ENCODE assay signal across 8 mouse cellular contexts in the genomic region with DNA sequence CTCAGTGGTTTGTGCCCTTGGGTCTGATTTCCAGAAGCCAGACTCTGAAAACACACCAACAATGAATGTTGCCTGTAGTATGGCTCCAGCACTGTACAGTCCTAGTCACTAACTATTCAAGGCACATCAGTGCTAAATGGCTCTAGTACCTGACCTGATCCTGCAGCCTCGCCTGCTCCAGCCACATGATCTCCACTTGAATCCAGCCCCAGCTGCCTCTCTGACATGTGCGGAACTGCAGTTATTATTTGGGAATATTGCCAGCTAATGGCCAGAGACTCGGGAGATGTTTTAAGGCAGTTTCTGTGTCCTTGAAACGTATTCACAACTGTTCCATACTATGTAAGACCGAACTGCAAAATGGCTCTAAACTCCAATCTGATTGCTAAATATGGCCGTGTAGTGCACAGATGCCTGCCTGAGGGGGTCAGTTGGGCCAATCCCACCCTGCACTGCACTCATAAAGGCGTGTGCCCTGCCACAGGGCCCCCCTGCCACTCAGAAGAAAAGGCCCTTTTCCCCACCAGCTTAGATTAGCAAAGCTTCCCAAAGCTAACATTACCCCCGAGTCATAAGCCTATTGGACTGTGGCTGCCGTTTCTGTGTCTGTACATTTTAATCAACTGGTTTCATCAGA. TPM values are rescaled to one million over a fixed set of nuclear protein-coding genes. Genes with fewer than 3 reads are reported as not detected.
DNase-seq lines count a peak whose midpoint lies in the region; ATAC-seq and TF ChIP-seq lines count a peak whose summit lies in the region.

No protein-coding gene starts in this region.

- peaks cover 67% of the 10 kb centered on the region for H3K79me2 ChIP-seq in C2C12 (ENCODE audit: control insufficient read depth, insufficient read depth)

- H3K9ac ChIP-seq in forebrain, embryonic 16.5 days (replicated peaks; ENCODE audit: low read depth, low read length) = 0 out of 2 replicates have a peak overlapping the region, but pooled peaks have one; percentile 26
- no peak overlapping the region for H3K9ac ChIP-seq in limb, embryonic 15.5 days

- no peaks in the 10 kb centered on the region for H3K9me3 ChIP-seq in heart, embryonic 10.5 days
- no peaks in the 10 kb centered on the region for H3K9me3 ChIP-seq in forebrain, embryonic 16.5 days (ENCODE audit: control insufficient read depth, low read length)
- no peaks in the 10 kb centered on the region for H3K9me3 ChIP-seq in limb, embryonic 15.5 days

- peak; percentile 14; the same call in 1 of the 2 replicates for ATAC-seq in forebrain, embryonic 16.5 days
- ATAC-seq in limb, embryonic 15.5 days (ENCODE audit: insufficient number of reproducible peaks, low FRiP score, low TSS enrichment, low read depth) = no peak
- ATAC-seq in activated CD4-positive, CD25-positive, alpha-beta regulatory T cell, adult 4 months = no peak

- peaks cover 52% of the 10 kb centered on the region for H3K79me3 ChIP-seq in C2C12 (ENCODE audit: low read depth)

- no peak for DNase-seq in heart, embryonic 10.5 days (ENCODE audit: low spot score)
- no peak for DNase-seq in heart, adult 9 months (ENCODE audit: low spot score in 2 of 2)
- DNase-seq in adrenal gland, postnatal 10 days = no peak
- no peak for DNase-seq in embryo, embryonic 10 days (ENCODE audit: low spot score)

- H3K27ac ChIP-seq in heart, embryonic 10.5 days = peak overlapping the region; percentile 76
- H3K27ac ChIP-seq in forebrain, embryonic 16.5 days (ENCODE audit: low read length) = peak overlapping the region; percentile 75
- peak overlapping the region; percentile 84 for H3K27ac ChIP-seq in limb, embryonic 15.5 days

- no peaks in the 10 kb centered on the region for H3K27me3 ChIP-seq in heart, embryonic 10.5 days (ENCODE audit: insufficient read depth, poor library complexity, severe bottlenecking)
- H3K27me3 ChIP-seq in C2C12 (ENCODE audit: control insufficient read depth, insufficient read depth, insufficient read length) = no peaks in the 10 kb centered on the region
- H3K27me3 ChIP-seq in forebrain, embryonic 16.5 days (replicated peaks; ENCODE audit: control insufficient read depth, insufficient read depth, low read length) = no peaks in the 10 kb centered on the region
- H3K27me3 ChIP-seq in limb, embryonic 15.5 days = no peaks in the 10 kb centered on the region

- H3K4me3 ChIP-seq in heart, embryonic 10.5 days = peak overlapping the region; percentile 8; the same call in 1 of the 2 replicates
- no peak overlapping the region for H3K4me3 ChIP-seq in C2C12 (ENCODE audit: insufficient read depth, poor library complexity, severe bottlenecking)
- no peak overlapping the region for H3K4me3 ChIP-seq in forebrain, embryonic 16.5 days (replicated peaks; ENCODE audit: low read length)
- H3K4me3 ChIP-seq in limb, embryonic 15.5 days = no peak overlapping the region

- H3K4me1 ChIP-seq in heart, embryonic 10.5 days = peaks cover 64% of the 10 kb centered on the region
- peaks cover 19% of the 10 kb centered on the region for H3K4me1 ChIP-seq in forebrain, embryonic 16.5 days (replicated peaks; ENCODE audit: control insufficient read depth, insufficient read depth, low read length)
- peaks cover 80% of the 10 kb centered on the region for H3K4me1 ChIP-seq in limb, embryonic 15.5 days

- 0 out of 2 replicates have a peak overlapping the region, but pooled peaks have one; percentile 8 for H3K4me2 ChIP-seq in forebrain, embryonic 16.5 days (ENCODE audit: low read length)
- H3K4me2 ChIP-seq in limb, embryonic 15.5 days = peak overlapping the region; percentile 28; the same call in 1 of the 2 replicates

- peaks cover 37% of the 10 kb centered on the region for H3K36me3 ChIP-seq in heart, embryonic 10.5 days
- peaks cover 61% of the 10 kb centered on the region for H3K36me3 ChIP-seq in C2C12 (ENCODE audit: control insufficient read depth, insufficient read depth)
- no peaks in the 10 kb centered on the region for H3K36me3 ChIP-seq in forebrain, embryonic 16.5 days (ENCODE audit: control insufficient read depth, insufficient read depth)
- H3K36me3 ChIP-seq in limb, embryonic 15.5 days = peaks cover 24% of the 10 kb centered on the region

- TF ChIP-seq CTCF in C2C12 (IDR thresholded peaks at IDR 0.05; ENCODE audit: control insufficient read depth, insufficient read depth, insufficient read length) = no peak

- WGBS in heart, embryonic 10.5 days = 59% methylated on average over 9 of the region's 9 CpGs
- WGBS in forebrain, embryonic 16.5 days = 23% methylated on average over 9 of the region's 9 CpGs
- 19% methylated on average over 9 of the region's 9 CpGs for WGBS in limb, embryonic 15.5 days

- peak overlapping the region; percentile 6 for H3ac ChIP-seq in C2C12 (ENCODE audit: control insufficient read depth, insufficient read length, low read depth)

TF ChIP-seq in C2C12, 6 proteins besides CTCF, POLR2A, EP300 and RAD21:
- TF ChIP-seq CEBPB (IDR thresholded peaks at IDR 0.05; ENCODE audit: low read depth) = no peak
- TF ChIP-seq MAX (IDR thresholded peaks at IDR 0.05) = no peak
- no peak for TF ChIP-seq MYOG (IDR thresholded peaks at IDR 0.05; ENCODE audit: control insufficient read depth, extremely low read depth, insufficient read length)
- TF ChIP-seq MYOD1 (IDR thresholded peaks at IDR 0.05; ENCODE audit: control insufficient read depth, insufficient read length, low read depth) = no peak
- TF ChIP-seq USF1 (IDR thresholded peaks at IDR 0.05; ENCODE audit: low read depth) = no peak
- no peak for TF ChIP-seq FOSL1 (IDR thresholded peaks at IDR 0.05; ENCODE audit: insufficient read depth, low read length, poor library complexity, severe bottlenecking)

RNA-seq across cellular contexts. Expression of gene Fstl1, which starts 11.0 kb away (rescaled TPM):
- 312 and 372 TPM in 2 replicates for polyA plus RNA-seq in heart, embryonic 10.5 days (2016; fragmentation: Nextera tagmentation; extraction: Ambion mirVana)
- 153 TPM for polyA plus RNA-seq in C2C12 (2012; fragmentation: generic; extraction: Trizol)
- 75.6 and 105 TPM in 2 replicates for polyA plus RNA-seq in forebrain, embryonic 16.5 days (2015; fragmentation: Nextera tagmentation; extraction: Ambion mirVana)
- 835 and 854 TPM in 2 replicates for polyA plus RNA-seq in limb, embryonic 15.5 days (2015; fragmentation: Nextera tagmentation; extraction: Ambion mirVana)
- 100 to 1,000 TPM; 215 to 264 TPM for total RNA-seq in adrenal gland, postnatal 10 days (2021)
- polyA plus RNA-seq in activated CD4-positive, CD25-positive, alpha-beta regulatory T cell, adult 4 months (2017; shearing (Covaris generic)) = under 1 TPM in 1 of 2 experiments, not detected in 1; 0.62 TPM

Comparison
In these comparisons a context has a peak if more than half of its experiments do, and no peak if none do; other contexts are left out.
1. RNA of gene Fstl1, which starts 11.0 kb away (polyA plus RNA-seq): 835 to 854 TPM in limb, embryonic 15.5 days, 312 to 372 TPM in heart, embryonic 10.5 days, 153 TPM in C2C12 (single experiment) and 75.6 to 105 TPM in forebrain, embryonic 16.5 days; 0.62 TPM in activated CD4-positive, CD25-positive, alpha-beta regulatory T cell, adult 4 months; every median in the first group is over 10 times any median in the second.
2. Peak in every context shown above with its lines, with median percentiles within 50 percentile points of each other: H3K27ac ChIP-seq.